Mouse (Mus musculus) kidney, adult 18-20 months (tissue): ENCODE results near the gene Apobec4.
"Not testable (repeated sequence)": the region's sequence is repeated elsewhere in the genome, so short reads cannot be mapped to it uniquely, and the experiment has no call there.

Experiments
- DNase-seq: peaks from one replicate; pipeline ENCODE4 v3.0.0; 2021

The Apobec4 gene

DNA sequence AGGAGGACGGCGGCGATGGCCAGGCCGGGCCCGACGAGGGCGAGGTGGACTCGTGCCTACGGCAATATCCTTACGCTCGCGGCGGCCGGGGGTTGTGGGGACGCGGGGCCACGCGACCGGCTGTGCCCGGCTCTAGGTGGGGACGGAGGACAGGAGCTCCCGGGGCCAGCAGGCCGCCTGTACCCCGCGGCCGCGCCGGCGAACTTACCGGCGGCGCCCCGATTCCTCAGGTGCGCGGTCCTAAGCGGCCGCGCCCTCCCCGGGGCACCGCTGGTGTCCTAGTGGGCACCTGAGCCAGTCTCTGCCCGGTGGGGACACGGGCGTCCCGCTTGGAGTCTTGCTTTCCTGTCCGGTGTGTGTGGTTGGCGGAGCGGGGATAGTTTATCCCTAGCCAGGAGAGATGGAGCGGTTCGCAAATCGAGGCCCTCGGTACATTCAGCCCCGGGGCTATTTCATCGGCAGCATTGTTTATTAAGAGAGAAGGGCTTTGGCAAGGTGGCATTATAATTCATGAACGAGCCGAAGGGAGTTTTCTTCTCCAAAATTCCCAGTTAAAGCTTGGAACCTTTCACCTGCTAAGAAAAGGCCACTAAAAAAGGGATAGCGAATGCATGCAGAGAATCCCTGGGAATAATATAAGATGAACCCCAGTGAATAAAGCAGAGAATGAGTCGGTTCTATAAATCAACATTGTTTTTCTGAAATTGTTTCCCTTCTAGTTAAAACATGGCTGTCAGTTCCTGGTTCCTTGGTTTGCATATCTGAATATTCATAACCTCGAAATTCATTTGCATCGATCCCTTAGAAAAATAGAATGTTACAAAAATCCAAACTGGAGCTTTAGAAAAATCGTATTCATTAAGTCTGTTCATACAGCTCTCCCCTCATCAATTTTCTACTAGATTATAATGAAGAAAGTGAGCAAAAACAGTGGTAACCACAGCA is 16.7 kb downstream of the Apobec4 start:
- peak; percentile 40 for DNase-seq

- peak; percentile 88 for DNase-seq
Measured at GRCm38 (mm10) chr1:152767749-152768488, 17.6 kb downstream of the Apobec4 start.

- no peak for DNase-seq
Measured at GRCm38 (mm10) chr1:152771016-152771415, 20.7 kb downstream of the Apobec4 start.

GRCm38 (mm10) chr1:152774601-152775000 is 24.2 kb downstream of the Apobec4 start:
- not testable (repeated sequence) for DNase-seq

DNA sequence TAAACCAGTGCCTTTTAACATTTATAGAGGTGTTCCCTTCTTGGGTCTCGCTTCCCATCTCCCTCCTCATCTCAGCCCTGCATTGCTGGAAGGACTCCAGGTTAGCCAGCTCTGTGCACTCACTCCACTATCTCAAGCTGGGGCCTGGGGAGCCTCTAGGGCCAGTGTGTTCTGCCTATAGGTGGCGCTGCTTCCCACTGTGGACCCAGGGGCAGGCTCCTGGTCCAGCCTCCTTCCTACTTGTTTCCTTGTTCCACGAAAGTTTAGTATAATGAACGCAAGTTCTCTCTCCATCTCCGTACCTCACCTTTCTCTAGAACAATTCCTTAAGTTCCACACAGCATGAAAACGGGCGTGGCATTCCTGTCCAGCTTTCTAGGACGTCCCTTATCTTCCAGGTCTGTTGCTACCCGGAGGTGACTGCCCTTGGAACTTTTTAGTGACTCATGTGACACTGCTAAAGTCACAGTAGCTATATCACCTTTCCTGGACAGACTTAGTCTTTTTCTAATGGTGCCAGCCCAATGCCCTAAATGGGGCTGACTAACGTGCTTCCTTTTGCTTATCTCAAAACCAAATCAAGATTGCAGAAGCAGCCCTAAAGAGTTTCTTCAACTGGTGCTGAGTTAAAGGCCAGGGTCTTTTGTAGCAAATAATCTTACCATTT is 28.9 kb downstream of the Apobec4 start:
- peak; percentile 81 for DNase-seq

DNA sequence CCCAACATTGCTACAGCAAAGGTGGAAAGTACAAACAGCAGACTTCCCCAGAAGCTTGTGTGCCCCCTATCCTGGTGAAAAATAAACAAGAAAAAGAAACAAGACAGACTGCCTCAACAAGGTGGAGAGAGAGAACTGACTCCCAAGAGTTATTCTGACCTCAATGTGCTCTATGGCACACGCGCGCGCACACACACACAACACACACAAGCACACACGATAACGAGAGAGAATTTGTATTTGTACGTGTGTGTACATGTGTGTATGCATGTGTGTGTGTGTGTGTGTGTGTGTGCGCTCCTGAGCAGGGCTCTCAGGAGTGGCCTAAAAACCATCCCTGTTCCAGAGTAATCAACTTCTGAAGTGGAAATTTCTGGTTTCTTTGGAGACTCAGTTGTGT is 34.3 kb downstream of the Apobec4 start:
- DNase-seq, result no peak

DNA sequence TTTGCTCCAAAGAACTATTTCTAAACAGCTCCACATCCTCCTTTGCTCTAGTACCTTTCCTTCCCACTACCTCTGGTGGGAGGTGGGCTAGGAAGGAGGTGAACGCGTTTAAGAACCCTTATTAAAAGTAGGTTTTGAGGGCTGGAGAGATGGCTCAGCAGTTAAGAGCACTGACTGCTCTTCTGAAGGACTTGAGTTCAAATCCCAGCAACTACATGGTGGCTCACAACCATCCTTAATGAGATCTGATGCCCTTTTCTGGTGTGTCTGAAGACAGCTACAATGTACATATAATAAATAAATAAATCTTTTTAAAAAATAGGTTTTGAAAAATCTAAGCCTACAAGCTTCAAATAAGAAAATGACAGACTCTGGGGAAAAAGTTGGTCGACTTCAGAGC is 35.1 kb downstream of the Apobec4 start:
- not testable (repeated sequence) for DNase-seq

- no peak for DNase-seq
Measured at GRCm38 (mm10) chr1:152786953-152787352, 36.6 kb downstream of the Apobec4 start.

DNA sequence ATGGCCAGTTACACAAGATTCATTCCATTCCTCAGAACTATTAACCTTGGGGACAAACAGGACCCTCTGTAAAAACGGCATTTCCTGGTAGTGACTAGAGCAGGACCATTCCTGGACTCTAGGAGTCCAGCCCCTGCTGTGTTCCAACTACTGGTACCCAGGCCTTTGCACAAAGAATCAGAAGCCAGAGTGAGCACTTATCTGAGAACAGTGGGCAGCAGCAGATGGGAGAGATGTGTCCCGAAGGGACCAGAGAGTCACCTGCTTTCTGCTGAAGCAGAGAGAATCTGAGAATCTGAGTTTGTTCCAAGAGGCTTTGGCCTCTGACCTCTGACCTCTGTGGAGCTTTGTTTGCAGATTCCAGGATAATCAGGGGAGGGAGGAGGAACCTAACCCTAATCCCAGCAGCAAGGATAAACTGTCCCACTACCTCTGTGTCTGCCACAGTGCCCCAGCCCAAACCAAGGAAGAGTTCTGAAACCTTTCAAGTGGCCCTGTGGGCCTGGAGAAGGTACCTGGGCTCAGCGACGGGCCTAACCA is 37.8 kb downstream of the Apobec4 start:
- no peak for DNase-seq

- peak; percentile 45 for DNase-seq
Measured at GRCm38 (mm10) chr1:152790254-152790653, 39.9 kb downstream of the Apobec4 start.

GRCm38 (mm10) chr1:152790821-152791220 is 40.5 kb downstream of the Apobec4 start:
- no peak for DNase-seq

DNA sequence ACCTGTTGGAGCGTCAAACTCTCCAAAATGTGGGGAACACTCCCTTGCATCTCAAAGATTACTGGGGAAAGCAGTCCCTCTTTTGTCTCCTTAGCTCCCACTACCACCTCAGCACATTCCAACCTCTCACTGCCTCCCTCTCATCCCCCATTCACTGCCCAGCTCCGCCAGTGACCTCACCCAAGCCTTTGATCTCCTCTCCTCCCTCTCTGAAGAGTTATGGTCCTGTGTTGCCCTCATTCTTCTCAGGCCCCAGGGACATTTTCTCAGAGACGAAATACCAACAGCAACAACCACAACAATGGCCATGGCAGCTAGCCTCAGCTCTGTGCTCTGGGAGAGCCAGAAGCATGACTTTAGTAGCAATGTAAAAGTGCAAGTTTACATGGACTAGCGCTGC is 40.9 kb downstream of the Apobec4 start:
- no peak for DNase-seq

DNA sequence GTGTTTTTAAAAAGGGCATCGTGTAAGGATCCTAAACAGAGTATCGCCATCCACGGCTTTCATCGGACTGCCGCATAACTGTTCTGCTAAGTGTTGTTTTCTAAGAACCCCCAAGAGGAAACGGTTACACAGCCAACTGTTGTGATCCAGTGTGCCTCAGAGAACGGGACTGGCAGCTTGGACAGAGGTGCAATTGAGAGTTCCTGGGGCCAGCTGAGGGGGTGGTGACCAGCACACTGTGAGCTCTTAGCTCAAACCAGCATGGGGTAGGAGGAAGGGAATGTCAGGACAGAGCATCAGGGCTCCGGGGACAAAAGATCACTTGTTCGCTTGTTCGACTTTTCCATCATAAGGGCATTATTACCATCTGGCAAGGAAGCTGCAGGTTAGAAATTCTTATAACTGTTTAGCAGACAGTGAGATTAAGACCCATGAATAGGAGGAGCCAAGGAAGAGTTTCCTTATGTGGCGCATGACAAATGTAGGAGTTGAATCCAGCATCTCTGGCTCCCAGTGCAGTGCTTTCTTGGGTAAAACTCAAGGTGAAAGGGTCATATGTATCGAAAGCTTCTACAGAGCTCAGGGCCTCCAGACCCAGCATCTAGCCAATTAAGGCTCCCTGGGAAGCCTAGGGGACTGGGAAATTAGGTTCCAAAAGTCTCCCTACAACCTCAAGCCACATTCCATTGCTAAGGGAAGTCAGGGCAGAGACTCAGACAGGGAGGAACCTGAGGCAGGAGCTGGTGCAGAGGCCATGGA is 42.6 kb downstream of the Apobec4 start:
- no peak for DNase-seq

- no peak for DNase-seq
Measured at GRCm38 (mm10) chr1:152793495-152794130, 43.3 kb downstream of the Apobec4 start.

GRCm38 (mm10) chr1:152795688-152796255 is 45.4 kb downstream of the Apobec4 start:
- DNase-seq, result no peak

DNA sequence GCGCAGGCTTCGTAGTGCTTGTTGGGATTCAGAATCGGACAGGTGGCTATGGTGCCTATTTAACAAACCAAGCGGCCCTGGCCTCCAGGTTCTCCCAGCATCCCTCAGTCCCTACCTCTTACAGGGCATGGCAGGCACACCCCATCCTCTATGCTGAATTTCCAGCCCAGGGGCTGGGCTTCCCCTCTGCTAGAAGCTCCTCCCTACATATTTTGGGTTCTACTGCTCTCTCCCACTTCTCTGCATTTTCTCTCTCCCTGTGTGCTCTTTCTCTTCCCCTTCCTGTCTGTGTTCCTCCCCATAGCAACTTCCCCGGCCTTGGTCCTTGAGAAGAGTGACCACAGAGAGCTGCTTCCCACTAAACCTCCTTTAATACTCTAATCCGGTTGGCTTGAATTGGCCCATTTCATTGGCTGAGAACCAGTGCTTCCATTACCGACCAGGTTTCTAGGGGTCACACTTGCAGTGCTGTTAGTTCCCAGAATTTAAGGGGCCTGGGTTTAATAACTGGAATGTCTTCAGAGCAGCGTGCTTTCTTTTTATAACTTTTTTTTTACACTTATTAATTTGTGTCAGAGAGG is 46.4 kb downstream of the Apobec4 start:
- DNase-seq, result no peak

- DNase-seq, result no peak
Measured at GRCm38 (mm10) chr1:152798125-152798524, 47.8 kb downstream of the Apobec4 start.

GRCm38 (mm10) chr1:152799897-152800296 is 49.5 kb downstream of the Apobec4 start, which contains the start of gene Ncf2:
TSS of gene Ncf2 (plus strand) at chr1:152800194.
- no peak for DNase-seq

DNA sequence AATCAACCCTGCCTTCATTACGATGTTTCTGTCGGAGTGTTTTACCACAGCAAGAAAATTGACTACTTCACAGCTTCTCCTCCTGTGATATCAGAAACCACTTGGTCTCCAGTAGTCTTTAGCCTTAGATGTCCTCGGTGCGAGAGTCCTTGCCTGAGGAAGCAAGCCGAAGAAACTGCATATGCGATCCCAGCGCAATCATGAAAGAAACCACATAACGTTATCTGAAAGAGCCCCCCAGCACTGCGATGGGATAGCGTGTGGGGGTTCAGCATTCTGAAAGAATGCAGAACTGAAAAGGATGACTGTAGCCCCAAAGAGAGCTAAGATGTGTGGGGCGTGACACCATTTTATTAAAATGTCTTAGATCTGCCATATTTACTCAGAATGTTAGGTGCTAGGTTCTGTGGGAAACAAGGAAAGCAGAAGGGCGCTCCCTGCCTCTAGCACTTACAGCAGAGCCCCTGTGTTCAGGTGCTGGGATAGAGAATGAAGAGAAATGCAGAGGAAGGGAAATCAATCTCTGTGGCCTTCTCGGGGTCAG is 50.4 kb downstream of the Apobec4 start:
- no peak for DNase-seq

DNA sequence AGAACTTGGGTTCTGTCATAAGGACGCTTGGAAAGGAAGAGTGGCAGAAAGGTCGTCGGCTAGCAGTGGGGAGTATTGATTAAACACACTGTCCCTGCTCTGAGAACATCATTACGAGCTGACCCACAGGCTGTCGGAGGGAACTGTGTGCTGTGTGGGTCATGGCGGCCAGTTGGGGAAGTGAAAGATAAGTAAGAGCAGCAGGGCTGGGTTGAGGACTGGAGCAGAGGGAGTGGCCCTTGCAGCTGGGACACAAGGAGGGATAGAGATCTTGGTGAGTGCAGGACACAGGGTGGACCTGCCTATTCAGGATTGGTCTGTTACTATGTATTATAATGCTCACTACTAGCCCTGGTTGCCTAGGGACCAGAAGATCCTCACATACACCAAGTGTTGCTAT is 54.6 kb downstream of the Apobec4 start:
- no peak for DNase-seq
